Mouse (Mus musculus): ENCODE measurements at regions not wholly inside any gene's neighbourhood (a gene's known extent, or its start where the extent isn't known, plus 50 kb on each side); places are given as distances from the start of the nearest gene placed in this dataset.
A peak's percentile ranks its signal among the peaks of the same experiment; 100 is the strongest.

DNA sequence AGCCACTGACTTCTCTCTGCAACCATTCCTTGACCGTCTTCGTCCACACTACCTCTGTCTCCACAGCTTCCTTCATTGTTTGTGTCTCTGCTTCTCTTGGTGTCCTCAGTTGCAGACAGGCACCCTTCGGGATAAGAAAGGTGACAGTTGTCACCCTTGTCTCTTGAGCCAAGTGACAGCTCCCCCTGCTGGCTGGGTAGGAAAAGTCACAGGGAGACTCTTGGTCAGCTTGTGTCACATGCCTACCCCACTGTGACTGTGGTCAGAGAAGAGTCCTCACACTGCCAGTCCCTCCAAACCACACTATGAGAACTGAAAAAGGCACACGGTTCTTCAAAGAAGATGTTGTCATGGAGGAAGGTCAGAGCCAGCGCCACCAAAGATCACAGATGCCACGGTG, 109.6 kb downstream of the 1810010D01Rik start:
- Histone ChIP-seq H3K9ac (no peak overlapping the region), H3K27ac (no peak overlapping the region), H3K27me3 (replicated peaks) (no peaks in the 10 kb centered on the region), H3K9me3 (no peaks in the 10 kb centered on the region), H3K4me2 (replicated peaks) (no peak overlapping the region), H3K36me3 (no peaks in the 10 kb centered on the region), H3K4me3 (replicated peaks) (no peak overlapping the region), H3K4me1 (replicated peaks) (peaks cover 3% of the 10 kb centered on the region; the same call in 1 of the 2 replicates)
- no peak for ATAC-seq
- WGBS = 86% methylated on average over 6 of the region's 6 CpGs

GRCm38 (mm10) chr7:145094134-145094526, 113.8 kb downstream of the 1810010D01Rik start:
- Histone ChIP-seq H3K36me3 (no peaks in the 10 kb centered on the region), H3K27me3 (replicated peaks) (no peaks in the 10 kb centered on the region), H3K4me1 (replicated peaks) (peaks cover 3% of the 10 kb centered on the region; the same call in 1 of the 2 replicates), H3K4me3 (replicated peaks) (no peak overlapping the region), H3K4me2 (replicated peaks) (no peak overlapping the region), H3K9ac (no peak overlapping the region), H3K27ac (no peak overlapping the region), H3K9me3 (no peaks in the 10 kb centered on the region)
- WGBS = 66% methylated on average over 7 of the region's 7 CpGs
- ATAC-seq = no peak

DNA sequence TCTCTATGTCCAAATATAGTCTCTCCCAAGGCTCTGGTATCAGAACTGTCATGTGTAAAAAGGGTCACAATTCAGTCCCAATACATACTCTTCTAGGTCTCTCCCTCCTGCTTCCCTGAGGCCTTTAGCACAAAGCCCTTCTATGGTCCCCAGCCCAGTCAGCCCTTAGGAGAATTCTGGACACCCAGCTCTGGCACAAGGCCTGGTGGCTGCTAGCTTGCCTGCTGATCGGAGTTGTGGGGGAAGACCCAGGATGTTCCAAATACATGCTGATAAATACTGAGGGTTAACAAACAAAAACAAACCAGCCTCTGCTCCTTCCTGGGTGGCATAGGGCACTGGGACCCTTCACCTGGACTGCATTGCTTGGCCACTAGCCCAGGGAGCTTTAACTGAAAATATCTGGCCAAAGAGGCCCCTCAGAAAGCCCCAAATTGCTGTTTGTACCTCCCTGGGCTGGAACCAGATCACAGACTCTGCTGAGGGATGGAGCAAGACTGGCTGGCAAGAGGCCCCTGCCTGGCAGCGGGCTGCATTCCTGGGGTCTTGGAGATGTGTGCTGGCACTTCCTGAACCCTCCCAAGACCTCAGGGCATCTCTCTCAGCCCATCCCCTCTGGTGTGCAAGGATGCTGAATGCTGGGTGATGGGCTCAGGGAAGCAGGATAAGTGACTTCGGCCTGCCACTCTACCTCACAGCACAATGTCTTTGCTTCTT, 114.3 kb downstream of the 1810010D01Rik start:
- Histone ChIP-seq H3K4me1 (replicated peaks) (peaks cover 3% of the 10 kb centered on the region; the same call in 1 of the 2 replicates), H3K9me3 (no peaks in the 10 kb centered on the region), H3K36me3 (no peaks in the 10 kb centered on the region), H3K27me3 (replicated peaks) (no peaks in the 10 kb centered on the region), H3K4me2 (replicated peaks) (no peak overlapping the region), H3K27ac (no peak overlapping the region), H3K9ac (no peak overlapping the region), H3K4me3 (replicated peaks) (no peak overlapping the region)
- ATAC-seq = no peak
- 79% methylated on average over 3 of the region's 3 CpGs for WGBS

DNA sequence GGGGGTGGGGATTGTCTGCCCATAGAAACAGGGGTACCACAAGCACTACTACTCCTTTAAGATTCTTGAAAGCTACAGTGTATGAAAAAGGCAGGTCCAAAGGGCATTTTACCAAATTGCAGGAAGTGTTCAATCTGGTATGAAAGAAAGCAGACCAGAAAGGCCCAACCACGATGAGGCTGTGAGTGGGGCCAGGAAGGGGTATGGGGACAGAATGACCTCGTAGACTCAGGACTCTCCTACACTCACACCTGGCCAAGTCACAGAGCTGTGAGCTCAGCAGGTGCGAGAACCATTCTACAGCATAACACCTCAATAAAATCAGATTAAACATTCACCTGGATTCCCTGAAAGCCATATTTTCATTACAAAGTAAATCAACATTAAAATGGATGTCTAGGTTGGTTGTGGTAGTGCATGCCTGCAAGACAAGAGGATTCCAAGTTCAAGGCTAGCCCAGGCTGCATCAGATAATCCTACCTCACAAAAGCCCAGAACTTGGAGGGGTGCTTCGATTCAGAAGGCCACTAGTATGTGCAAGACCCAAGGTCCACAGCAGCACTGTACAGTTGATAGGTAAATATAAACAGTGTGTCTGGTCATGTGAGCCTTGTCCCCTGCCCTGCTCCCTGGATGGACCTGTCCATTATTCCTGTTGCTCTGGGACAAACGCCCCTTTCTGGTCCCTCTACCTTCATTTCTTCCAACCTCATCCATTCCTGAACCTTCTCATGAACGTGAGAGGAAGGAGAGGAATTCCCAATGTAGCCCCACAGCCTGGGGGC, 115.3 kb downstream of the 1810010D01Rik start:
- Histone ChIP-seq H3K9ac (no peak overlapping the region), H3K36me3 (no peaks in the 10 kb centered on the region), H3K4me1 (replicated peaks) (peaks cover 3% of the 10 kb centered on the region; the same call in 1 of the 2 replicates), H3K9me3 (no peaks in the 10 kb centered on the region), H3K4me2 (replicated peaks) (no peak overlapping the region), H3K27me3 (replicated peaks) (no peaks in the 10 kb centered on the region), H3K27ac (no peak overlapping the region), H3K4me3 (replicated peaks) (no peak overlapping the region)
- 62% methylated on average over 6 of the region's 6 CpGs for WGBS
- peak; percentile 90 for ATAC-seq

DNA sequence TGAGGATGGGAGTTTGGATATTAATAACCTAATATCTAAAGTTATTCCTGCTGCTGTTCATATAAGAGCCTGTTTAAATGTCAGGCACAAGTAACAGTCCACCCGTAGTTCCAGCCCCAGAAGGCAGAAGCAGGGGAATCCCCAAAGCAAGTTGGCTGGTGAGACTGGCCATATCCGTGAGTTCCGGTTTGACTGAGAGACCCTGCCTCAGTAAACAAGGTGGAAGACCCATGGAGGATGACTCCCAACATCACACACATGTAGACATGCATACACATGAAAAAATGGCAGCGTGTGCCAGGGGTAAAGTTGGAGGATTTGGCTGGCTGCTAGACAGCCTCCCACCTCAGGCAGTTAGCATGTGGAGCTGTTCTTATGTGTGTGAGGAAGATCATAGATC, 117.1 kb downstream of the 1810010D01Rik start:
- ATAC-seq = no peak
- Histone ChIP-seq H3K9me3 (no peaks in the 10 kb centered on the region), H3K4me1 (replicated peaks) (peaks cover 3% of the 10 kb centered on the region; the same call in 1 of the 2 replicates), H3K4me2 (replicated peaks) (no peak overlapping the region), H3K27ac (no peak overlapping the region), H3K9ac (no peak overlapping the region), H3K4me3 (replicated peaks) (no peak overlapping the region), H3K36me3 (no peaks in the 10 kb centered on the region), H3K27me3 (replicated peaks) (no peaks in the 10 kb centered on the region)
- 81% methylated on average over 4 of the region's 4 CpGs for WGBS

- no peak for ATAC-seq
- Histone ChIP-seq H3K36me3 (no peaks in the 10 kb centered on the region), H3K27me3 (replicated peaks) (no peaks in the 10 kb centered on the region), H3K4me3 (replicated peaks) (no peak overlapping the region), H3K9me3 (no peaks in the 10 kb centered on the region), H3K27ac (no peak overlapping the region), H3K4me1 (replicated peaks) (peaks cover 3% of the 10 kb centered on the region; the same call in 1 of the 2 replicates), H3K9ac (no peak overlapping the region), H3K4me2 (replicated peaks) (no peak overlapping the region)
- 77% methylated on average over 3 of the region's 3 CpGs for WGBS
These were observed 118.6 kb downstream of the 1810010D01Rik start for GRCm38 (mm10) chr7:145089315-145089721.

- Histone ChIP-seq H3K4me1 (replicated peaks) (0 out of 2 replicates have a peak, but pooled peaks cover 1% of the 10 kb centered on the region), H3K9ac (no peak overlapping the region), H3K4me2 (replicated peaks) (no peak overlapping the region), H3K4me3 (replicated peaks) (no peak overlapping the region), H3K36me3 (no peaks in the 10 kb centered on the region), H3K9me3 (no peaks in the 10 kb centered on the region), H3K27ac (no peak overlapping the region), H3K27me3 (replicated peaks) (no peaks in the 10 kb centered on the region)
- WGBS = 93% methylated on average over 3 of the region's 3 CpGs
- no peak for ATAC-seq
These were observed 119.3 kb downstream of the 1810010D01Rik start for GRCm38 (mm10) chr7:145088655-145089054.

DNA sequence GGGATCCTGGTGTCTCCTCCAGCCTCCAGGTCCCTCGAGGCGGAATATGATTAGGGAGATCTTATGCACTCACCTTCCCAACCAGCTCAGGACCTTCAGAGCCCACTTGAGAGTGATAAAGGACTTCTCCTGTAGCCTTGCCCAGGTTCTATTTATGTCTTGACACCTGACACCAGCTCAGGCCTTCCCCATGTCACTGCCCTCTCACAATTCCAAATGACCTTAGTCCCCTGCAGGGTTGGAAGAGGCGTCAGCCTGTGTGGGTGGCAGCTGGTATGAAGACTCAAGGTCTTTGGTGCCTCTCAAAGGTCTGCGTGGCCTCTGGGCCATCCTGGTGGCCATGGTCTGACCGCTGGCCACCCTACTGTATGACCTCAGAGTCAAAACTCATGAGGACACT, 120.1 kb downstream of the 1810010D01Rik start:
- H3K4me2 ChIP-seq (replicated peaks) = no peak overlapping the region
- no peaks in the 10 kb centered on the region for H3K9me3 ChIP-seq
- H3K4me3 ChIP-seq (replicated peaks) = no peak overlapping the region
- H3K27me3 ChIP-seq (replicated peaks) = no peaks in the 10 kb centered on the region
- no peaks in the 10 kb centered on the region; the same call in 1 of the 2 replicates for H3K4me1 ChIP-seq (replicated peaks)
- H3K36me3 ChIP-seq = no peaks in the 10 kb centered on the region
- no peak for ATAC-seq
- WGBS = 77% methylated on average over 5 of the region's 5 CpGs
- no peak overlapping the region for H3K27ac ChIP-seq
- no peak overlapping the region for H3K9ac ChIP-seq

- peak; percentile 71 for ATAC-seq
- no peak overlapping the region for H3K4me2 ChIP-seq (replicated peaks)
- 60% methylated on average over 9 of the region's 9 CpGs for WGBS
- H3K27ac ChIP-seq = no peak overlapping the region
- no peaks in the 10 kb centered on the region for H3K27me3 ChIP-seq (replicated peaks)
- no peak overlapping the region for H3K4me3 ChIP-seq (replicated peaks)
- no peaks in the 10 kb centered on the region for H3K36me3 ChIP-seq
- H3K9ac ChIP-seq = no peak overlapping the region
- H3K4me1 ChIP-seq (replicated peaks) = no peaks in the 10 kb centered on the region; the same call in none of the 2 replicates
- H3K9me3 ChIP-seq = no peaks in the 10 kb centered on the region
These were observed 124.8 kb downstream of the 1810010D01Rik start for GRCm38 (mm10) chr7:145082917-145083752.

DNA sequence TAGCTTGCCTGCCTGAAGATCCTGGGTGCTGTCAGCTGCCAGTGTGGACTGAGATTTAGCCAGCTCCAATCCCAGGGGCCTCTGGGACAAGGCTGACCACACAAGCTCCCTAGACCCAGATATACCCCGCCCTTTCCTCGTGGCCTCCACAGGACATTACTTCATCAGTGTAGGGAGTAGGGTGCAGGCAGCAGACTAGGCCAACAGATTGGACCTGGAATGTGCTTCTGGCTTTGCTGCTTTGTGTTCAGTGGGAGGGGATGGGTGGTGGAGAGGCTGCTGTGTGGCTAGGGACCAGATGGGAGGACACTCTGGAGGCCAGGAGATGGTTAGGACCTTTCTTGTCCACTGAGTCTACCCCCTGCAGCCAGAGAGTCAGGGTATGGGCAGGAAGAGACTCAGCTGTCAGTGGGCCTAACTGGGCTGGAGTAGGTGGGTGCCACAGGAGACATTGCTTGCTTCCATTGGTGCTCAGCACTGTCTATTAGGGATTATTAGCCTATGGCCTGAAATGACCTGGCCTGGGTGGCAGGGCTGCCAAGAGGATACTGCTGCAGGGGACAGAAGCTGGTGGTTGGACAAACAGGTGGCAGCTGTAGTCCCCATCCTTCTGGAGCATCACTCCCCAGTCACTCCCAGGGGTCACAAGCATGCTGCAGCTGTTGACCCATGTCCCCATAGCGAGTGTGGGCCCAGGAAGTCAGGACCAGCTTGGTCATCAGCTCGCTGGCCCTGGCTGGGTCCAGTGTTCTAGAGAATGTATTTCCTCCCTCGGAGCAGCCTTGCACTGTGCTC, 132.5 kb upstream of the Ccnd1 start:
- WGBS = 83% methylated on average over 5 of the region's 5 CpGs
- no peaks in the 10 kb centered on the region for H3K4me1 ChIP-seq (replicated peaks)
- H3K4me3 ChIP-seq (replicated peaks) = no peak overlapping the region
- no peak for ATAC-seq
- H3K4me2 ChIP-seq (replicated peaks) = no peak overlapping the region
- no peaks in the 10 kb centered on the region for H3K9me3 ChIP-seq
- no peaks in the 10 kb centered on the region for H3K36me3 ChIP-seq
- no peak overlapping the region for H3K27ac ChIP-seq
- H3K9ac ChIP-seq = no peak overlapping the region
- no peaks in the 10 kb centered on the region for H3K27me3 ChIP-seq (replicated peaks)

DNA sequence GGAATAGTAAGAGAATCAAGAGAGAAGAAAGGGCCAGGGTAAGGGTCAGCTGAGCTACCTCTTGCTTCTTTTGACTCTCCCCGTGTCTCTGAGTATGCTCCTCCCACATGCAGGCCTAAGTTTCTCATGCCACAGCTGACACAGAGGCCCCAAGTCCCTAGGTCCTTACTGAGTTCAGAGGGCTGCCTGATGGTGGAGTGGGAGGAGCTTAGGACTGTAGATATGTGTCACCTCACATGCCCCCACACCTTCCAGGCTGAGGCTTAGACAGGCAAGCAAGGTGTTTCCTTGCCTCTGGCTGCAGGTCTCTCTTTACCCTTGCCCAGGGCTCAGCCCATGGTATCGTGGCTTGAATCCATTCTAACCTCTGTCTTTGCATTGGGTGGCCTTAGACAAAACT, 131.8 kb upstream of the Ccnd1 start:
- no peak overlapping the region for H3K9ac ChIP-seq
- H3K27ac ChIP-seq = no peak overlapping the region
- no peaks in the 10 kb centered on the region for H3K27me3 ChIP-seq (replicated peaks)
- ATAC-seq = peak; percentile 69
- H3K9me3 ChIP-seq = no peaks in the 10 kb centered on the region
- H3K36me3 ChIP-seq = no peaks in the 10 kb centered on the region
- no peaks in the 10 kb centered on the region for H3K4me1 ChIP-seq (replicated peaks)
- 70% methylated on average over 2 of the region's 2 CpGs for WGBS
- H3K4me2 ChIP-seq (replicated peaks) = no peak overlapping the region
- H3K4me3 ChIP-seq (replicated peaks) = no peak overlapping the region

All from intestine, embryonic 15.5 days (tissue).